Mouse (Mus musculus) lung, postnatal 25 days (tissue): Measurements from ENCODE around the gene Nek9.
"Not testable (repeated sequence)": the region's sequence is repeated elsewhere in the genome, so short reads cannot be mapped to it uniquely, and the experiment has no call there.

Source experiments
- DNase-seq: peaks from one replicate; pipeline ENCODE4 v3.0.0; 2022; ENCODE audit warnings: low spot score

Nek9 gene

DNA sequence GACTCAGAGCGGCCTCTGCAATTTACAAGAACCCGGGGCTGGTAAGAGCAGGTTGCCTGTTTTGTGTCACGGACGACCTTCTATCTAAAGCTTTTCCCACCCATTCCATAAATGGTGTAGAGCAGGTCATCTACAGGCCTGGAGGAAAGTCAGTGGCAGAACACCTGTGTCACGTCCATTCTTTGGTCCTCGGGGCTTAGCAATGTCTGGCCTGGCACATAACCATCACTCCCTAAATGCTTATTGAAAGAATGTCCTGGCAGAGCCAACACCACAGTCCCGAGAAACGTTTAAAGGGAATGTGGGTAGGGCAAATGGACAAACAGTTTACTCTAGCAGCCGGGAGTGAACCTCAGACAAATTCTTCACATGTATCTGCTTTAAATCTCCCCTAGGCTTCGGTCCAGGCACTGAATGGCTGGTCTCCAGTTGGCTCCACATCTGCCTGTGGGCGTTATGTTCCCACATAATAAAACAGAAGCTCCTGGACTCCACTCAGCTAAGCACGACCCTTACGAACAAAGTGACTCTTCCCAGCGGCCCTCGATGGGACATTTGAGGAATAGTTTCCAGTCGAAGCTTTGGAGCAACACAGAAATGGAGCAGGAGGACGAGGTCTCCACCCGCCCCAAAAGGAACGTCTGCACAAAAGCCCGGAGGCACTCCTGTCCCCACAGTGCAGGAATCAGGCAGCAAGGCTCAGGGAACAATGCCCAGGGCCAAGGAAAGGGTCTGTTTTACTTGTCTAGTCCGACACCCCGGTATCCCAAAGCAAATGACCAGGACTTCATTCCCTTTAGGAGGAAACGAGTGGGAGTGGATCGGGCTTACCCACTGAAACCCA, 49.8 kb downstream of the Nek9 start:
- peak; percentile 53 for DNase-seq

DNA sequence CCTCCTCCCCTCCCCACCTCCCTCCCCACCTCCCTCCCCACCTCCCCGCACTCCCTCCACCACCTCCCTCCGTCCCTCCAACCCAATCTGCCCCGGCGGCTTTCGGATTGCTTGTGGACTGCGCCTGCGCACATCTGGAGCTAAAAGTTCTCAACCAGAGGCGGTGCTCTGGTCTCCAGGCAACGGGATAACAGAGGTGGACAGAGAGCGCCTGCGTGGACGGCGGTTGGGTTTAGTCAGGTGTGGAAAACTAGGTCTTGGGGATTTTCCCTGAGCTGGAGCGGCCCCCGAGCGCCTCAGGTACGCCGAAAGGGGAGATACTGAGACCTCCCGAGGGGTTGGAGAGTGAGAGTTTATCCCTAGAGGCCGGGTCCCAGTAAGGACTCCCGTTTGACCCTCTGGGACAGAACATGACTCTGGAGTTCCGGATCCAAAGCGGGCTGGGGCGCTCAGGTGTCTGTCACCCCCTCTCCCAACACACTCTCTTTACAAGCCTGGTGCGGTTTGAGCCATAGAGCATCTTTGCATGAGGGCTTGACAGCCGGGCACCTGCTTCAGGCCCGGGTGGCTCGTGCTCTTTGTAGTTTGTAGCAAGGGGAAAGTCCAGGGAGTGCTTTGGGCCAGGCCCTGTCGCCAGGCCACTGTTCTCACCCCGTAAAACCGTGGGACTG, 50.5 kb downstream of the Nek9 start, which contains the start of gene Zc2hc1c:
Zc2hc1c (plus strand) TSS at position 106 of the 671 bp plus-strand sequence.
- peak; percentile 93 for DNase-seq

DNA sequence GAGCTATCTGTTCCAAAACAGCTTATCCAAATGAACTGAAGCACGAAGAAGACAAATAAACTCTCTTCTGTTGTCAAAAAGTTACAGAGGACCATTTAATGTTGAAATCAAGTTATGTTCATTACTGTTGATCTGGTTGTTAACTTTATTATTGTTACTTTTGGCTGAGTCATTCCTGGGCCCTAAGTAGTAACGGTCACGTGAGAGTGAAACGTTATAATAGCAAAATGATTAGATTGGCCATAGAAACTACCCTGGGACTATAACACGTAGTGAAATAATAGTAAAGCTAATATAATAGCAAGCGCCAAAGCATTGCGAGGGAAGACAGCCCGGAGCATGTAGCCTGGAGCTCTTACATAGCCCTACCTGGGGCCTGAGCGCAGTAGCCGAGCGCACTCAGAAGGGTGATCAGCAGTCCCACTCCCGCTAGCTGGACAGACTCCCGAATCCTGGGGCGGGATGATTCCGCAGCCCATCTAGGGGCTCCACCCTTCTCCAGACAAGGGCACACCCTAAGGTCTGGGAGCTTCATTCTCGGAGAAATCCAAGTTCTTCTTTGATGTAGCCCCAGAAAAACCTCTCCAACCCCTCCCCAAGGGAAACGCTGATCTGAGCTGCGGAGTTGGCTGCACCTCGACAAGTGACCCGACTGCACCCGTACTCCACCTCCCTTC, 51.2 kb downstream of the Nek9 start, which contains the start of gene Acyp1:
Acyp1 (minus strand) TSS at position 630 of the 677 bp plus-strand sequence.
- peak; percentile 28 for DNase-seq

DNA sequence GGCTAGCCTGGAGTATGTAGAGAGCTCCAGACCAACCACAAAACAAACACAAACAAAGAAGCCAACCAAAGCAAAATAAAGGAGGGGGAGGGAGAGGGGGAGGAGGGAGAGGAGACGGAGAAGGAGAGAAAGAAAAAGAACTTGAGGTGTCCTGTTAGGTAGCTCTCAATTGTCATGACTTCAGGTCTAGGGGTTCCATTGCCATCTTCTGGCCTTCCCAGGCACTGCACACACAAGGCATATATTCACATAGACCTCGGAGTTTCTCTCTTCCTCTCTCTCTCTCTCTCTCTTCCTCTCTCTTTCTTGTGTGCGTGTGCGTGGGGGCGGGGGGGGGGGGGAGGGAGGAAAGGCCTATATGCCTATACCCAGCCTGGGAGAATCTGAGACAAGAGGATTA, 52.2 kb downstream of the Nek9 start:
- no peak for DNase-seq

DNA sequence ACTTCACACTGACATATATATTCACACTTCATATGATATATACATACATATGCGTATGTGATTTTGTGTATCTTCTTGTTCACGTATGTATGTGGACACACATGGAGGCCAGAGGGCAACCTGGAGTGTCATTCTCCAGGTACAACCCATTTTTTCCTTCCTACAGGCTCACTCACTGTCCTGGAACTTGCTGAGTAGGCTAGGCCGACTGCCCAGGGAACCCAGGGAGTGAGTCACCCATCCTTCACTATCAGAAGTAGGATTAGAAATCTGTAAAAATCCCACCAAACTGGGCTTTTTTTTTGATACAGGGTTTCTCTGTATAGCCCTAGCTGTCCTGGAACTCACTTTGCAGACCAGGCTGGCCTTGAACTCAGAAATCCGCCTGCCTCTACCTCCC, 54.2 kb downstream of the Nek9 start:
- DNase-seq: no peak

DNA sequence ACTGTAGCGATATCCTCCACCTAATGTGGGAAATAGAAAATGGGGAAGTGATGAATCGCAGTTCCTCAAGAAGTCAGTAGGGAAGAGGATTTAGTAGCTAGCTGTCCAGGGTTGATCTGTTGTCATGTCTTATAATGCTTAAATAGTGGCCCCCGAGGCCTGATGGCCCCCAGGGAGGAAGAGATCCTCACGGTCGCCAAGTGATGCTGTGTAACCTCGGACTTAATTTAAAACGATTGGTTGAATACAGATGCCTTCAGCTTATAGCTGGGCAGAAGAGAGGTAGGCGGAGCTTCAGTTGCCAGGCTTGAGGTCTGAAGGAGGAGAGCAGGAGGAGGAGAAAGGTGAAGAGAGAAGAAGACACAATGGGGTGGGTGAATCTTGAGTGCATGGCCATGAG, 54.8 kb downstream of the Nek9 start:
- no peak for DNase-seq

DNA sequence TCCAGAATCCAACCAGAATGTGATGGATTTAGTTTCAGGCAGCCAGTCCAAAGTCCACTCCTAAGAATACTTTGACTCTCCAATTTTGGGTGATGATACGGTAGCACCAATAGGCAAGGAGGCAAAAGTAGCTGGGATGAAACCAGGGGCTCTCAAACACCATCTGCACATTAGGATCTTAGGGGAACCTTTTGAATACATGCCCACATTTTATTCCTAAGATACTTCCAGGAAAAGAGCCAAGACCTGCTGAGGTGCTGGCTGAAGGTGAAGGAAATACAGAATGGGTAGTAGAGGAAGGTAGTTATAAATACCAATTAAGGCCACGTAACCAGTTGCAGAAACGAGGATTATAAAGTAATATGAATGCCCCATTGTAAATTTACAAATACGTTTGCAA, 57.4 kb downstream of the Nek9 start:
- not testable (repeated sequence) for DNase-seq

DNA sequence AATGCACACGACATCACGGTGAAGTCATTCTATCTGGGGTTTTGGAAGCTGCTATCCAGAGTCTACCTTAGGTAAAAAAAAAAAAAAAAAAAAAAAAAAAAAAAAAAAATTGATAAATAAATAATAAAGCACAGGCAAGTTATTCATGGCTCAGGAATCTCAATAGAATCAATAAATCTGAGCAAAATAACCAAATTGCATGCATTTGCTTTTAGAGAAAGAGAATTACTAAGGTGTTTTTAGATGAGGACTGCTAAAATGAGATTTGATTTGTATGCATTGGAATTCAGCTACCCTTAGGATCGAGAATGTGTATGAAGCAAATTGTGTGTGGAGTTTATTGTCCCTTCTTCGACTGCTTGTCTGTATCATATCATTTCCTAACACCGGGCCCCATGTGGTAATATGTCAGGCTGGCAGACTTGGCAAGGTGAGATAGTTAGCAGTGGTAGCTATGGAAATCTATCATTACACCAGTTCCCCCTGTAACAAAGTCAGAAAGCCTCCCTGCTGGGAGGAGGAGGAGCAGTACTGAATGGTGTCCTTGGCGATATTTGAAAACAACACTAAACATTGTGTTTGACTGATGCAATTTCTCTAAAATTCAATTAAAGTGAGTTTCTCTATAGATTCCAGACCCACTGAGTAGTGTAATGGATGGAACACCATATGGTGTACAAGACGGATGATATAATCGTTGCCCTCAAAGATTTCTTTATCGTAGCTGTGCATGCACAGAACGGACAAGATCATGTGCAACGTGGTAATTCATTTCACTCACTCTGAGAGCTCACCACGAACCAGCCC, 58.1 kb downstream of the Nek9 start:
- no peak for DNase-seq

DNA sequence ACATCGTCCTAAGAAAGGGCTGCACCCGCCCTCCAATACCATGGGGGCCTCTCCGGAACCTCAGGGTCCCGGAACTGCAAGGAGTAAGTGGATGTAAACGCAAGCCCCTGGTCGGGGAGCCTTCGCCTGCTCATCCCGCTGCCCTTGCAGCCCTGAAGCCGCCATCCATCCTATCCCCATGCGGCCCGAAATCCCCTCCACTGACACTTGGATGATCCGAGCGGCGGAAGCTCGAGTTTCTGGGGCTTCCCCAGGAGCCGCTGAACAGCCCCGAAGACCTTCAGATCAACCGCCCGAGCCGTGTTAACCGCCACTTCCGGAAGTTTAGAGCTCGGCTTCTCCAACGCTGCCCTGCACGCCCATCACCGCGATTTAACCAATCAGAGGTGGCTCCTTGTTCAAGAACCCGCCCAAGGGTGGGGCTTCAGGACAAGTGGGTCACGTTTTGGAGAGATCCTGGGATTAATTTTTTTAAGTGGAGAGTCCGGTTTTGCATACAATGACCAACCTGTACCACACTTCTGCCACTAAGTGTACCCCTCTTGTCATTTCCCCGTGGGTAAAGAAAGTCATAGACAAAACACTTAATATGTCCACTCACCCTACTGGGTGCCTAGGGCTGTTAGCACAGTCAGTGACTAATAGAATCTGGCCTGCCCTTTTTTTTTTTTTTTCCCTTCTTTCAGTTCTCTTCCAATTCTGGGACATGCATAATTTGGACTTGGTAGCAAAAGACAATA, 58.9 kb downstream of the Nek9 start:
- peak; percentile 98 for DNase-seq

DNA sequence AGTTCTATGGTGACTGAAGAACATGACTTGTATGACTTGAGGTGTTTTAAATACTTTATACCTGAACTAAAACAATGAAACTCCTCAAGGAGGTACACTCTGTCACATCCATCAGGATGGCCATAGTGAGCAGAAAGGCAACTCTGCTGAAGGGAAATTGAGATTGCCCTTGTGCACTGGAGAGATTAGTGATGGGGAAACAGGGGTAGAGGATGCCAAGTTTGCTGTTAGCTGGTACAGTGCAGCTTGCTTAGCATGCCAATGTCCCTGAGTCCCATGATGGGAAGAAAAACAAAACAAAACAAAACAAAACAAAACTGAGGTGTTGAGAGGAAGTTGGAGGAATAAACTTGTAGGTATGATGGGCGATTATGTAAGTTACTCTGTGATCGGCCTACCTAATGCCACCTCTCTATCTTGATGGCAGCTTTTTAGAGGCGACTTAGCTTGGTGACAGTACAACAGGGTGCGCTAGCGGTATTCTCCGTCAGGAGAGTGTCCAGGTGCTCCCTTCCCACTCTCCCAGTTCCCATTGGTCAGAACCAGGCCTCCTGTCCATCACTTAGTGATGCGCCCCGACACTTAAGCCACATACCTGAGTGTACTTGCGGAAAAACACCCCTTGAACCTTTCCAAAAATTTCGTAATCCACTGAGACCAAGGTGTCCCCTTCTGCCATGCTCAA, 59.6 kb downstream of the Nek9 start:
- DNase-seq: no peak

DNA sequence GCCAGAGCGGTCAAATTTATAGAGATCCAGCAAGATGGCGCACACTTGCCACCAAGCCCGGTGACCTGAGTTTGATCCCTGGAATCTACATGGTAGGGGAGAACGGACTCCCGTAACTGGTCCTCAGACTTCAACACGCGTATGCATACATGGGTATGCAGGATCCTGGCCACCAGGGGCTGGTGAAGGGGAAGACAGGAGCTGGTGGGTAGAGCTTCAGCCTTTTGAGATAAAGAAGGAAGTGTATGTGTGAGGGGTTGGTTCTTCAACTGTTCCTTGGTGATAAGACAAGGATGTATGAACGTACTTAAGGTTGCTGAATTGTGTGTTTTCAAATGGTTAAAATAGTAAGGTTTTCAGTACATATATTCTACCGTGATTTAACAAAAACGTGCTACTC, 60.2 kb downstream of the Nek9 start:
- DNase-seq: no peak

DNA sequence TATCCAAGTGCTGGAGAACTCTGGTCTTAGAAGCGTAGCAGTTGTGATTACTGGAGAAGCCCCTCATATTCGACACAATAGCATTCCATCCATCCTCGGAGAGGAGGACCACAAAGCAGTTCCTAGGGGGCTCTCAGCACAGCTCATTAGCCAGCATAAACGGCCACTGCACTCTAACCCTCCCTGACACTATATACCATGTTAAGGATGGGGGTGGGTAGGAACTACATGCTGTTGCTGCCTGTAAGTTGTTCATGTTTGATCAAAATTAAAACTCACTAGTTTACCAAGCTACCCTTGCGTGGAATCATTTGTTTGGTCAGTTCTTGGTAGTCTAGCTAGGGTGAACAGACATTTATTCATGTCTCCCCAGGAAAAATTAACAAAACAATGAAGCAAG, 62.9 kb downstream of the Nek9 start:
- DNase-seq: no peak

DNA sequence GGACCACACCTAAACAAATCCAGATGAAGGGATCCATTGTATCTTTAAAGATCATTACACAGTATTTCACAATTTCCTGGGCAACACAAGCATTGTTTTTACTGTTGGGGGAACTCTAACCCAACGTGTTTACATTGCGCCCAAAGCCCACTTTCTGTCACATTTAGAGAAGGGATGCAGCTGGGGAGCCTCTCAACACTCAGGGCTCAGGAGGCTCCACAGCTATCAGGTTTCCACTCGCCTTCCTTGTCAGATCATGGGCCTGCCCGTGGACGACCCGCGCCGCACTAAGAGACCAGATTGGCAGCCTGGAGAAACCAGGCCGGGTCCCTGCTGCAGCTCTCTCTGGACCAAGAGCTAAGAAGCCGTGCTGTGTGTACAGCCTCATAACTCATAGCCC, 65.7 kb downstream of the Nek9 start:
- no peak for DNase-seq

DNA sequence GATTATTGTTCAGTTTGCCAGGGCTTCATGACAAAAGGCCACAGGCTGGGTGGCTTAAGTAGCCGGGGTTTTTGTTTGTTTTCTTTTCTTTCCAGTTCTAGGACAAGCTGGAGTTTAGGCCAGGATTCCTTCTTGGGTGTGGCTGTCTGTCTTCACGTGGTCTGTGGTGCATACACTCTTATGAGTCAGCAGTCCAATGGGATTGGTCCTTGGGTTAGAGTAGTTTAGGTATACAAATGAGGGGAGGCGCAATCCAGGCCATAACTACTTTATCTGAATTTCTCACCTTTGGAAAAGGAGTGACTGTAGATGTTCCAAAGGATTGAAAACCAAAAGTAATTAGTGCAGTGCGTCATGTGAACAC, 67.3 kb downstream of the Nek9 start:
- no peak for DNase-seq

DNA sequence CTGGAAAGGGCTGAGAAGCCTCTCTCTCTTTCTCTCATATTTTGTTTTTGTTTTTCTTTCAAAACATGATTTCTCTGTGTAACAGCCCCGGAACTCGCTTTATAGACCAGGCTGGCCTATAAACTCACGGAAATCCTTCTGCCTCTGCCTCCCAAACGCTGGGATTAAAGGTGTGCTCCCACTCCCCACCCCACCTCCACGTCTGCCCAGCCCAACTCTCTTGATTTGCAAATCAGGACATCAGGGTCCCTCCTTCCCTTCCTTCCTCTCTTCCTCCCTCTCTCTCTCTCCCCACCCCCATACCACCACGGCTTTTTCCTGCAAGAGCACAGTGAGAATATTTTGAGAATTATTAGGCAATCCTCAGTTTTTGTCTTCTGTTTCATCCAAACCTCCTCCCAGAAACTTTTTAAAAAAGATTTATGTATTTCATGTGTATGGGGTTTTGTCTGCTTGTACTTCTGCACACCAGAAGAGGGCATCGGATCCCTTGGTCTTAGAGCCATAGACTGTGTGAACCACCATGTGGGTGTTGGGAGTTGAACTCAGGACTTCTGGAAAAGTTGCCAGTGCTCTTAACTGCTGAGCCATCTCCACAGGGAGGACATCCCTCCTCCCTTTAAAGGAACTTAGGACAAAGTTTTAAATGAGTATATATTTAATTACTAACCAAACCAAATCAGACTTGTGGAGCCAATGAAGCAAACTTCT, 67.9 kb downstream of the Nek9 start:
- no peak for DNase-seq

DNA sequence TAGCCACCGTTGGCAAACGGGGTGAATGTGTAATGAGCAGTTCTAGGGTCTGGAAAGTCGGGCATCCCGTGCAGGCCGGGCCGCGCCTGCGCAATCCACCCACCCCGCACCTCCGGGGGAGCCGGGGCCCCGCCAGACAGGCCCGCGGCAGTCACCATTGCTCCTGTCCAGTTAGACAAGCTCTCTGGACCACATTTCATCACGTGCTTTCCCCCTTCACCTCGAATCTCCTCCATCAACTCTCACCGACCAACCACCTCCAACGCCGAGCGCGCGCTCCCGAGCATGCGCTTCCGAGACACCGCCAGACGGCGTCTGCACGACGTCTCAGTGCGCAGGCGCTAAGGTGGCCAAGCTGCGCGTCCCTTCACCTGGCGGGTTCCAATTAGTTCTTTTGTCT, 68.8 kb downstream of the Nek9 start, which contains the start of gene Mlh3:
Mlh3 (minus strand) TSS at position 281 of the 400 bp plus-strand sequence.
- DNase-seq: peak; percentile 83

DNA sequence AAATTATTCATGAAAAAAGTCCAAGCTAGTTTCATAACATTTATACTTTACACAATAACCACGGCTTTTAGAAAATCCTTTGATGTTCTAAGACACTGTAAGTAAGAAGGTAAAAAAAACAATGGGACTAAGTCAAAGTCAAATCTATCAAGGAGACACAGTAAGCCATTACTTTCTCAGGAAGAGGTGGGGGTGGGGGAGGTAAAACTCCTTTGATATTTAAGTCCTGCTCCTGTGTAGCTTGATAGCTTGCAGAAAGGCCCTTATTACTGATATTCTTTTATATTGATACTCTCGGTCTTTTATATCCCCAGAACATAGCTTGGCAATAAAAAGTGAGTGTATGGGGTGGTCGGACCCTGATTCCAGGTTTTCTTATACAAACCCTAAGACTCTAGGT, 69.3 kb downstream of the Nek9 start:
- no peak for DNase-seq

DNA sequence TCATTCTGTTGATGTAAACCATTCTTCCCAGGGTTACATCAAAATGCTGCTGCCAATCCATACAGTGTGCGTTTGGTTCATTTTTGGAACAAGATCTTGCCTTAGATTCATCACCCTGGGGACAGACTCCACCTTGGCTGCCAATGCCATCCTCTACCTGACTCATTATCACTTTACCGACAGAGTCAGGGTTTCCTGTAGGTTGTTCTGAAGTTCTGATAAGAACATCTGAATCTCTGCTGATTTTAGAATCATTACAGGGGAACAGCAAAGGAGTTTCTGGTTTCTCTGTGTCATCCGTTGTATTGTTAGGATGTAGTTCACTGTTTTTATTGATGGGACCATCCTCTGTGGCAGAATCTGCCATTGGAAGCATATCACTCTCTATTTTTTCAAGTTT, 72.9 kb downstream of the Nek9 start:
- no peak for DNase-seq

DNA sequence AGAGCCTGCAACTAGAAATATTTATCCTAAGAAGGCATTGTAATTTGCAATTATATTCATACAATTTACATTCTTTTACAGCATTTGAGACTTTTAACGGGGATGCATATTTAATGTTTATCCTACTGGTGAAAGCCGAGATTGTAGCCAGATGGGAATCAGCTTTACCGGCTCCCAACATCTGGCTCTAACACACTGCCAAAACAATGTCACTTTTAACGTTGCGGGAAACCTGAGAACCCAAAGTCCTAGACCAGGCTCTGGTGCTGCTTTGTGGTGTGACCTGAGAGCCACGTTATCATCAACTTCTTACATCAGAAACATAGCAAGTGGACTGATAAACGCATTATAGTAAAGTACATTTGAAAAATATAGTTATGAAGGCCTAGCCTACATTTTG, 74.2 kb downstream of the Nek9 start:
- no peak for DNase-seq

DNA sequence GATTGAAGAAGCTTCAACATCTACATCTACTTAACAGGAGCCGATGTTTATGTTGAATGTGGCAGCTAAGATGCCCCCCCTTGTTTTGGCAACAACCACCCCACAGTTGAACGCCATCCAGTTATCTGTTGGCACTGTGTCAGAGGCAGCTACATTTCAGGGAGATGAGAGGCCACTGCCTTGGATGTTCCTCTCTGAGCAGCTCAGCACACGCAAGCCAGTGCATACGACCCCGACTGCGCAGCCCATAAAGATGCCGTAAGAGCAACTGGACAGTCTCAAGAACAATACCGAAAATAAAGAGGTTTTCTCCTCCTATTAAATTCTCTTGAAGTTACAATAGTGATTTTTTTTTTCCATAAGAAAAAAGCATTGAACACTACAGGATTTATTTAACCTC, 74.6 kb downstream of the Nek9 start:
- no peak for DNase-seq
